Mouse (Mus musculus): ENCODE data around the gene Gm49321. TPM values are rescaled to one million over a fixed set of nuclear protein-coding genes. Genes with fewer than 3 reads are reported as not detected.
A peak's percentile ranks its signal among the peaks of the same experiment; 100 is the strongest.

The Gm49321 gene
- total and polyA plus RNA-seq, 3 experiments: 5.3 TPM; not detected in 2

DNA sequence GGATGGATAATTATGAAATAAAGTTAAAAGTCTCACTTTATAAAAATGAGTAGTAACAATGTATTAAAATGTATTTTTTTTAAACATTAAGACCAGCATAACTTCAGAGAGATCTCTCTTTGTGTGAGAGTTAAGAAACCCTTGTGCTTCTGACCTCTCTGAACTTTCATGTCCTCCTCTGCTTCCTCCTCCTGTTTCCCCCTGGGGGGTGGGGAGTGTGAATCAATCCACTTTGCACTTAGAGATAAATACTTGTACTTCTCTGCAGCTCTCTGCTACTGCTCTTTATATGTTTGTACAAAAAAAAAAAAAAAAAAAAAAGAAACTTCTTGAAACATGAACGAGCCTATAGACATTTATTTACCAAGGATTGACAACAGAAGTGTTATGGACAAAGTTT lies 47.9 kb upstream of the Gm49321 start:
- H3K27me3 ChIP-seq (ENCODE audit: control insufficient read depth in 1 of 2, insufficient read depth in 2 of 2, low read length in 2 of 2): peaks cover 0 to 3% of the 10 kb centered on the region in 2 experiments; a peak in 2 of 4 replicates
- H3K79me2 ChIP-seq (ENCODE audit: control insufficient read depth, insufficient read depth, low read length, poor library complexity): no peaks in the 10 kb centered on the region
- peaks cover 0 to 3% of the 10 kb centered on the region in 2 experiments; a peak in 1 of 4 replicates for H3K36me3 ChIP-seq (ENCODE audit: control insufficient read depth in 1 of 2, insufficient read depth in 2 of 2, low read length in 2 of 2)
- TF ChIP-seq MAX (IDR thresholded peaks at IDR 0.05; ENCODE audit: low read length): no peak
- no peak for TF ChIP-seq CHD2 (IDR thresholded peaks at IDR 0.05; ENCODE audit: low read length)
- peak; percentile 26; the same call in 1 of the 2 replicates for TF ChIP-seq ZNF384 (IDR thresholded peaks at IDR 0.05; ENCODE audit: low read depth, low read length)
- no peak overlapping the region for H3K4me3 ChIP-seq (ENCODE audit: control insufficient read depth in 1 of 2, insufficient read depth in 1 of 2, low read depth in 2 of 2, low read length in 2 of 2)
- H3K9ac ChIP-seq (ENCODE audit: control insufficient read depth, low read depth, low read length, poor library complexity, severe bottlenecking): no peak overlapping the region
- H3K27ac ChIP-seq (ENCODE audit: control insufficient read depth, low read depth, low read length): no peak overlapping the region
- no peak for DNase-seq (ENCODE audit: low read depth, low spot score)
- peaks cover 0 to 6% of the 10 kb centered on the region in 2 experiments; a peak in 2 of 4 replicates for H3K4me1 ChIP-seq (ENCODE audit: control insufficient read depth in 1 of 2, insufficient read depth in 2 of 2, low read length in 2 of 2)
- H3K9me3 ChIP-seq (replicated peaks; ENCODE audit: insufficient read depth, low read length): no peaks in the 10 kb centered on the region

DNA sequence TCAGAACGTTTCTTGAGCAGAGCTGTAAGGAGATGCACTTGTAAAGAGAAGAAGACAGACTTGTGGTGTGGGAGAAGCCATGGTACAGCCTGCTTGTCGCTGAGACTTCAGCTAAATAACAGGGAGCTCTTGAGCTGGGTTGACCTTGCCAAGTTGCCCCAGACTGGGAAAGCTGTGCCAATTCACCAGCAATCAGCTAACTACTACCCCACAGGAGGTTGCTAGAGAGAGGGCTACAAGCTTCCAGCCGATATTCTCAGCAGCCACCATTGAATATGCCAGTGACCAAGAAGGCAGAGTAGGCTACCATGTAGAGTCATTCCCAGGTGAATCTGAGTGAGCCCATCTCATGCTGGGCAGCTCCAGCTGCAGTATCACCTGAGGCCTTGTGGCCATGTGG lies 47.4 kb upstream of the Gm49321 start:
- no peaks in the 10 kb centered on the region for H3K79me2 ChIP-seq (ENCODE audit: control insufficient read depth, insufficient read depth, low read length, poor library complexity)
- H3K4me1 ChIP-seq (ENCODE audit: control insufficient read depth in 1 of 2, insufficient read depth in 2 of 2, low read length in 2 of 2): peaks cover 0 to 6% of the 10 kb centered on the region in 2 experiments; a peak in 2 of 4 replicates
- H3K27ac ChIP-seq (ENCODE audit: control insufficient read depth, low read depth, low read length): no peak overlapping the region
- TF ChIP-seq POLR2AphosphoS2 (IDR thresholded peaks at IDR 0.05; ENCODE audit: low read length) (no peak), MAZ (IDR thresholded peaks at IDR 0.05; ENCODE audit: low read depth, low read length) (no peak), TBP (IDR thresholded peaks at IDR 0.05; ENCODE audit: low read depth, low read length) (no peak), UBTF (IDR thresholded peaks at IDR 0.05; ENCODE audit: borderline replicate concordance, insufficient read depth, low read depth, low read length) (no peak), GABPA (IDR thresholded peaks at IDR 0.05; ENCODE audit: low read depth, low read length) (no peak), CHD1 (IDR thresholded peaks at IDR 0.05; ENCODE audit: low read depth, low read length) (no peak), NELFE (IDR thresholded peaks at IDR 0.05; ENCODE audit: low read depth, low read length) (no peak), E2F4 (IDR thresholded peaks at IDR 0.05; ENCODE audit: borderline replicate concordance, low read depth, low read length) (no peak), BHLHE40 (IDR thresholded peaks at IDR 0.05; ENCODE audit: borderline replicate concordance, low read depth, low read length) (no peak), USF1 (IDR thresholded peaks at IDR 0.05; ENCODE audit: low read depth, low read length) (no peak), POLR2A (IDR thresholded peaks at IDR 0.05; ENCODE audit: control insufficient read depth in 1 of 2, insufficient read depth in 1 of 2, low read depth in 1 of 2, low read length in 2 of 2, poor library complexity in 1 of 2) (no peak)
- no peaks in the 10 kb centered on the region for H3K9me3 ChIP-seq (replicated peaks; ENCODE audit: insufficient read depth, low read length)
- no peak overlapping the region for H3K9ac ChIP-seq (ENCODE audit: control insufficient read depth, low read depth, low read length, poor library complexity, severe bottlenecking)
- peaks cover 0 to 3% of the 10 kb centered on the region in 2 experiments; a peak in 2 of 4 replicates for H3K27me3 ChIP-seq (ENCODE audit: control insufficient read depth in 1 of 2, insufficient read depth in 2 of 2, low read length in 2 of 2)
- no peak for DNase-seq (ENCODE audit: low read depth, low spot score)
- H3K36me3 ChIP-seq (ENCODE audit: control insufficient read depth in 1 of 2, insufficient read depth in 2 of 2, low read length in 2 of 2): peaks cover 0 to 3% of the 10 kb centered on the region in 2 experiments; a peak in 1 of 4 replicates
- H3K4me3 ChIP-seq (ENCODE audit: control insufficient read depth in 1 of 2, insufficient read depth in 1 of 2, low read depth in 2 of 2, low read length in 2 of 2): no peak overlapping the region

DNA sequence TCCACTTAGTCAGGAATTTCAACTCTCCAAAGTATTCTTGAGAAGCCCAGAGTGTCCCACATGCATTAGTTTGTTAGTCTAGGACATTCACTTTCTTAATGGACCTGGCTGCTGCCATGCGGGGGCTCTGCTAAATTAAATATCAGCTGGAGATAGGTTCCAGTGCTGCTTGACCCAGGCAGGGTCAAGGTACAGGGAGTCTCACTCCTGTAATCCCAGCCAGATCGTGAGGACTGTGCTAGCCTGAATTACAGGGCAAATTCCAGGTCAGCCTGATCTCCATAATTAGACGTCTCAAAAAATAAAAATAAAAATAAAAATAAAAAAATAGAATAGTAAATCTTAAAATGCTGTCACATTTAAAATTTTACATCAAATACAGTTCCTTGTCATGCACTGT lies 44.8 kb upstream of the Gm49321 start:
- Histone ChIP-seq H3K27me3 (ENCODE audit: control insufficient read depth in 1 of 2, insufficient read depth in 2 of 2, low read length in 2 of 2) (peaks cover 0 to 5% of the 10 kb centered on the region in 2 experiments; a peak in 2 of 4 replicates), H3K9ac (ENCODE audit: control insufficient read depth, low read depth, low read length, poor library complexity, severe bottlenecking) (no peak overlapping the region), H3K36me3 (ENCODE audit: control insufficient read depth in 1 of 2, insufficient read depth in 2 of 2, low read length in 2 of 2) (no peaks in the 10 kb centered on the region), H3K4me3 (ENCODE audit: control insufficient read depth in 1 of 2, insufficient read depth in 1 of 2, low read depth in 2 of 2, low read length in 2 of 2) (no peak overlapping the region), H3K27ac (ENCODE audit: control insufficient read depth, low read depth, low read length) (no peak overlapping the region), H3K9me3 (replicated peaks; ENCODE audit: insufficient read depth, low read length) (no peaks in the 10 kb centered on the region), H3K4me1 (ENCODE audit: control insufficient read depth in 1 of 2, insufficient read depth in 2 of 2, low read length in 2 of 2) (no peaks in the 10 kb centered on the region), H3K79me2 (ENCODE audit: control insufficient read depth, insufficient read depth, low read length, poor library complexity) (no peaks in the 10 kb centered on the region)
- TF ChIP-seq MXI1 (IDR thresholded peaks at IDR 0.05; ENCODE audit: low read depth, low read length) (no peak), POLR2AphosphoS5 (IDR thresholded peaks at IDR 0.05; ENCODE audit: borderline replicate concordance, low read depth, low read length) (no peak), SMC3 (IDR thresholded peaks at IDR 0.05; ENCODE audit: low read depth, low read length) (no peak), GATA1 (IDR thresholded peaks at IDR 0.05; ENCODE audit: low read depth, low read length) (no peak), POLR2A (IDR thresholded peaks at IDR 0.05; ENCODE audit: control insufficient read depth in 1 of 2, insufficient read depth in 1 of 2, low read depth in 1 of 2, low read length in 2 of 2, poor library complexity in 1 of 2) (no peak), CTCF (IDR thresholded peaks at IDR 0.05 in 2 of 3, conservative IDR thresholded peaks at IDR 0.05 in 1 of 3; ENCODE audit: control insufficient read depth in 1 of 3, insufficient read depth in 1 of 3, low read depth in 2 of 3, low read length in 3 of 3, poor library complexity in 1 of 3, severe bottlenecking in 1 of 3) (no peak), BHLHE40 (IDR thresholded peaks at IDR 0.05; ENCODE audit: borderline replicate concordance, low read depth, low read length) (no peak), ELF1 (IDR thresholded peaks at IDR 0.05; ENCODE audit: low read depth, low read length) (no peak), NELFE (IDR thresholded peaks at IDR 0.05; ENCODE audit: low read depth, low read length) (no peak), RCOR1 (IDR thresholded peaks at IDR 0.05; ENCODE audit: low read depth, low read length) (no peak), MYB (IDR thresholded peaks at IDR 0.05; ENCODE audit: low read depth, low read length) (no peak)
- no peak for DNase-seq (ENCODE audit: low read depth, low spot score)

Measured in MEL (cell line).